Mouse (Mus musculus) limb, embryonic 10.5 days (tissue): ENCODE results near the gene Fcer2a. TPM values are rescaled to one million over a fixed set of nuclear protein-coding genes. Genes with fewer than 3 reads are reported as not detected.

ENCODE experiments used
- DNase-seq: peaks from one replicate; pipeline ENCODE4 v3.0.0-alpha.2; 2017; ENCODE audit warnings: low spot score
- H3K27ac ChIP-seq: fragments of 300-500 bp; sonication (generic); 2 replicates; pipeline ENCODE4 v1.5.1; 2016; ENCODE audit warnings: mild to moderate bottlenecking
- H3K27me3 ChIP-seq: fragments of 300-500 bp; sonication (generic); 2 replicates; pipeline ENCODE4 v1.6.1; 2016; ENCODE audit warnings: low read depth, mild to moderate bottlenecking; ENCODE audit not compliant: poor library complexity, severe bottlenecking
- H3K36me3 ChIP-seq: fragments of 300-500 bp; sonication (generic); 2 replicates; pipeline ENCODE4 v1.6.1; 2016; ENCODE audit warnings: mild to moderate bottlenecking, moderate library complexity
- H3K4me1 ChIP-seq: fragments of 300-500 bp; sonication (generic); 2 replicates; pipeline ENCODE4 v1.6.1; 2016
- H3K4me3 ChIP-seq: fragments of 300-500 bp; sonication (generic); 2 replicates; pipeline ENCODE4 v1.5.1; 2016; ENCODE audit warnings: mild to moderate bottlenecking, moderate library complexity
- H3K9me3 ChIP-seq: fragments of 300-500 bp; sonication (generic); replicated peaks from 2 replicates; pipeline ENCODE4 v1.6.1; 2016; ENCODE audit warnings: mild to moderate bottlenecking
- WGBS: fragments of 180-500 bp; shearing (Covaris S2); methylation state at CpG from one replicate; pipeline ENCODE4 v1.1.7; 2016; 5-methylcytosine and 5-hydroxymethylcytosine counted together
- polyA plus RNA-seq: library from polyadenylated mRNA; unstranded; fragments of >200 nt; fragmentation: Nextera tagmentation; extraction: Ambion mirVana; gene quantifications from 2 replicates; pipeline ENCODE4 v1.2.1, GENCODE M21; 2016

Fcer2a gene
- 0.21 and 0.40 TPM in 2 replicates for polyA plus RNA-seq

GRCm38 (mm10) chr8:3694121-3694520 is at the start of gene Fcer2a:
Gene Fcer2a (minus strand): TSS chr8:3694175.
- Histone ChIP-seq H3K36me3 (no peaks in the 10 kb centered on the region), H3K4me1 (no peaks in the 10 kb centered on the region), H3K27ac (no peak within 1 kb of the TSS), H3K27me3 (no peaks in the 10 kb centered on the region), H3K4me3 (no peak within 1 kb of the TSS), H3K9me3 (no peaks in the 10 kb centered on the region)
- 87% methylated on average over 3 of the region's 3 CpGs for WGBS
- no peak for DNase-seq

- H3K9me3 ChIP-seq: no peaks in the 10 kb centered on the region
- H3K36me3 ChIP-seq: no peaks in the 10 kb centered on the region
- H3K4me1 ChIP-seq: no peaks in the 10 kb centered on the region
- no peaks in the 10 kb centered on the region for H3K27me3 ChIP-seq
- 88% methylated on average over 2 of the region's 2 CpGs for WGBS
- H3K27ac ChIP-seq: no peak overlapping the region
- DNase-seq: no peak
- H3K4me3 ChIP-seq: no peak overlapping the region
These were observed 43.0 kb upstream of the Fcer2a start for GRCm38 (mm10) chr8:3736947-3737346.

- H3K36me3 ChIP-seq: no peaks in the 10 kb centered on the region
- no peaks in the 10 kb centered on the region for H3K27me3 ChIP-seq
- 88% methylated on average over 2 of the region's 2 CpGs for WGBS
- no peaks in the 10 kb centered on the region for H3K9me3 ChIP-seq
- no peak for DNase-seq
- H3K4me3 ChIP-seq: no peak overlapping the region
- H3K4me1 ChIP-seq: no peaks in the 10 kb centered on the region
- H3K27ac ChIP-seq: no peak overlapping the region
These were observed 41.6 kb upstream of the Fcer2a start for GRCm38 (mm10) chr8:3735599-3735998.

- Histone ChIP-seq H3K27ac (no peak overlapping the region), H3K4me1 (no peaks in the 10 kb centered on the region), H3K9me3 (no peaks in the 10 kb centered on the region), H3K27me3 (no peaks in the 10 kb centered on the region), H3K4me3 (no peak overlapping the region), H3K36me3 (no peaks in the 10 kb centered on the region)
- WGBS: 47% methylated on average over 1 of the region's 1 CpGs
- DNase-seq: no peak
These were observed 40.1 kb upstream of the Fcer2a start for GRCm38 (mm10) chr8:3734084-3734483.

- Histone ChIP-seq H3K4me3 (no peak overlapping the region), H3K36me3 (no peaks in the 10 kb centered on the region), H3K4me1 (no peaks in the 10 kb centered on the region), H3K27ac (no peak overlapping the region), H3K27me3 (no peaks in the 10 kb centered on the region), H3K9me3 (no peaks in the 10 kb centered on the region)
- 62% methylated on average over 1 of the region's 1 CpGs for WGBS
- DNase-seq: no peak
These were observed 27.1 kb upstream of the Fcer2a start for GRCm38 (mm10) chr8:3721041-3721440.

GRCm38 (mm10) chr8:3720551-3720950 is 26.6 kb upstream of the Fcer2a start, which contains the start of gene Clec4g:
Gene Clec4g (minus strand): TSS chr8:3720651.
- Histone ChIP-seq H3K27me3 (no peaks in the 10 kb centered on the region), H3K36me3 (no peaks in the 10 kb centered on the region), H3K4me3 (no peak within 1 kb of the TSS), H3K4me1 (no peaks in the 10 kb centered on the region), H3K9me3 (no peaks in the 10 kb centered on the region), H3K27ac (no peak within 1 kb of the TSS)
- no peak for DNase-seq
- WGBS: 76% methylated on average over 5 of the region's 5 CpGs

- peak; percentile 77 for DNase-seq
- Histone ChIP-seq H3K4me3 (no peak overlapping the region), H3K9me3 (no peaks in the 10 kb centered on the region), H3K27ac (no peak overlapping the region), H3K36me3 (no peaks in the 10 kb centered on the region), H3K4me1 (no peaks in the 10 kb centered on the region), H3K27me3 (no peaks in the 10 kb centered on the region)
- WGBS: 16% methylated on average over 14 of the region's 14 CpGs
These were observed 24.6 kb upstream of the Fcer2a start for GRCm38 (mm10) chr8:3718559-3718958.

GRCm38 (mm10) chr8:3717321-3717954 is 23.5 kb upstream of the Fcer2a start:
- Histone ChIP-seq H3K9me3 (no peaks in the 10 kb centered on the region), H3K27me3 (no peaks in the 10 kb centered on the region), H3K4me1 (no peaks in the 10 kb centered on the region), H3K4me3 (no peak overlapping the region), H3K36me3 (no peaks in the 10 kb centered on the region), H3K27ac (no peak overlapping the region)
- WGBS: 85% methylated on average over 12 of the region's 12 CpGs
- no peak for DNase-seq

- no peak for DNase-seq
- WGBS: 63% methylated on average over 2 of the region's 2 CpGs
- Histone ChIP-seq H3K9me3 (no peaks in the 10 kb centered on the region), H3K4me1 (no peaks in the 10 kb centered on the region), H3K36me3 (no peaks in the 10 kb centered on the region), H3K4me3 (no peak overlapping the region), H3K27me3 (no peaks in the 10 kb centered on the region), H3K27ac (no peak overlapping the region)
These were observed 17.7 kb upstream of the Fcer2a start for GRCm38 (mm10) chr8:3711646-3712045.

- 89% methylated on average over 3 of the region's 3 CpGs for WGBS
These were observed 16.3 kb upstream of the Fcer2a start for GRCm38 (mm10) chr8:3710312-3710711.

GRCm38 (mm10) chr8:3707611-3708010 is 13.6 kb upstream of the Fcer2a start:
- Histone ChIP-seq H3K27ac (no peak overlapping the region), H3K27me3 (no peaks in the 10 kb centered on the region), H3K4me1 (no peaks in the 10 kb centered on the region), H3K9me3 (no peaks in the 10 kb centered on the region), H3K36me3 (no peaks in the 10 kb centered on the region), H3K4me3 (no peak overlapping the region)
- DNase-seq: no peak
- WGBS: 71% methylated on average over 7 of the region's 7 CpGs

More at GRCm38 (mm10) chr8:3710312-3710711, 16.3 kb upstream of the Fcer2a start:
- no peak overlapping the region for H3K4me3 ChIP-seq
- H3K4me1 ChIP-seq: no peaks in the 10 kb centered on the region
- H3K9me3 ChIP-seq: no peaks in the 10 kb centered on the region
- no peak overlapping the region for H3K27ac ChIP-seq
- no peak for DNase-seq
- no peaks in the 10 kb centered on the region for H3K36me3 ChIP-seq
- H3K27me3 ChIP-seq: no peaks in the 10 kb centered on the region

GRCm38 (mm10) chr8:3705711-3706110 is 11.7 kb upstream of the Fcer2a start:
- 68% methylated on average over 4 of the region's 4 CpGs for WGBS
- Histone ChIP-seq H3K36me3 (no peaks in the 10 kb centered on the region), H3K4me3 (no peak overlapping the region), H3K27me3 (no peaks in the 10 kb centered on the region), H3K9me3 (no peaks in the 10 kb centered on the region), H3K4me1 (no peaks in the 10 kb centered on the region), H3K27ac (no peak overlapping the region)
- DNase-seq: no peak

GRCm38 (mm10) chr8:3701491-3701890 is 7.5 kb upstream of the Fcer2a start:
- Histone ChIP-seq H3K27me3 (no peaks in the 10 kb centered on the region), H3K4me1 (no peaks in the 10 kb centered on the region), H3K4me3 (no peak overlapping the region), H3K36me3 (no peaks in the 10 kb centered on the region), H3K27ac (no peak overlapping the region), H3K9me3 (no peaks in the 10 kb centered on the region)
- no peak for DNase-seq
- 95% methylated on average over 1 of the region's 1 CpGs for WGBS

- Histone ChIP-seq H3K4me1 (no peaks in the 10 kb centered on the region), H3K27me3 (no peaks in the 10 kb centered on the region), H3K9me3 (no peaks in the 10 kb centered on the region), H3K4me3 (no peak overlapping the region), H3K27ac (no peak overlapping the region), H3K36me3 (no peaks in the 10 kb centered on the region)
- no peak for DNase-seq
- 83% methylated on average over 3 of the region's 3 CpGs for WGBS
These were observed 3.2 kb downstream of the Fcer2a start for GRCm38 (mm10) chr8:3690774-3691173.
